Mouse (Mus musculus) gonadal fat pad, adult 2 months (tissue): ENCODE data around the gene Srgn. TPM values are rescaled to one million over a fixed set of nuclear protein-coding genes. Genes with fewer than 3 reads are reported as not detected.

Source experiments
- DNase-seq: peaks from one replicate; pipeline ENCODE4 v3.0.0-alpha.2; 2012; ENCODE audit warnings: low read depth
- polyA plus RNA-seq: library from polyadenylated mRNA; depleted of rRNA; stranded (reverse); fragments of >200 nt; gene quantifications from 2 replicates; pipeline ENCODE4 v1.2.3, GENCODE M21; 2012; rRNA removed

The Srgn gene
- 54.0 and 55.6 TPM in 2 replicates for polyA plus RNA-seq

DNA sequence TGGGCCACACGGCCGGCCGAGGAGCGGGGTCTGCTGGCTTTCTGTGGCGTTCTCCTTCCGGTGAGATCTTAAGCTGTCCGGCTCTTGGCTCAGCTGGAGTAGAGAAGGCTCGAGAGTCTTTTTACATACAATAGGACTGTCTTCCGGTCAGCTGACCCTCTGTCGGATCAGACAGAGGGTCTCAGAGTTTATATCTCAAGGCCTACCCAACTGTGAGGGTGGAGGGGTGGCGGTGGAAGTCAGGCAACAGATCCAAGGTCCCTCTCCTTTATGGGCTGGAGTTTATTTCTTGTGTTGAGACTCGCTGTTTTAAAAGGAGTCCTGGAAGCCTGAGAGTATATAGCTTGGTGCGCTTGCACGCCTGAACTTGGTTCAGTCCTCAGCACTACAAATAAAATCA is at the start of gene Srgn:
TSS of gene Srgn (minus strand) at position 101 of the 400 bp plus-strand sequence.
- DNase-seq = no peak

- no peak for DNase-seq
Observed at GRCm38 (mm10) chr10:62575001-62575400, 47.8 kb upstream of the Srgn start.

- no peak for DNase-seq
Observed at GRCm38 (mm10) chr10:62570126-62570871, 43.0 kb upstream of the Srgn start.

GRCm38 (mm10) chr10:62568861-62569260 is 41.6 kb upstream of the Srgn start:
- DNase-seq = no peak

- DNase-seq = no peak
Observed at GRCm38 (mm10) chr10:62557736-62558135, 30.5 kb upstream of the Srgn start.

DNA sequence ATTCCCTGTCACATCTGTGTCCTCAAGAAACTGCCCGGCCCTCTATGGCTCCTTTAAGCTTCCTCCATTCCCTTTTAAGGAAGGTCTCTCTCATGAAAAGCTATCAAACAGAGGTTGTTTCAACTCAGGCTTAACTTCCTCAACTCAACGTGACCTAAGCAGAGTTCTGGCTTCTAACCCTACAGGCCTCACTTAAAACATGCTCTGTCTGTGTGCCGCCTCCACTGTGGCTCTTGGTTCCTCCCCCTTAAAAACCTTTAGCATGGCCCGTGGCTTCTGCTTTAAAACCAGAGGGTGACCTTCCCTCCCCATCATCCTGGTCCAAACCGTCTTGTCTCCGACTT is 29.3 kb upstream of the Srgn start:
- DNase-seq = no peak

- DNase-seq = no peak
Observed at GRCm38 (mm10) chr10:62555705-62556557, 28.7 kb upstream of the Srgn start.

DNA sequence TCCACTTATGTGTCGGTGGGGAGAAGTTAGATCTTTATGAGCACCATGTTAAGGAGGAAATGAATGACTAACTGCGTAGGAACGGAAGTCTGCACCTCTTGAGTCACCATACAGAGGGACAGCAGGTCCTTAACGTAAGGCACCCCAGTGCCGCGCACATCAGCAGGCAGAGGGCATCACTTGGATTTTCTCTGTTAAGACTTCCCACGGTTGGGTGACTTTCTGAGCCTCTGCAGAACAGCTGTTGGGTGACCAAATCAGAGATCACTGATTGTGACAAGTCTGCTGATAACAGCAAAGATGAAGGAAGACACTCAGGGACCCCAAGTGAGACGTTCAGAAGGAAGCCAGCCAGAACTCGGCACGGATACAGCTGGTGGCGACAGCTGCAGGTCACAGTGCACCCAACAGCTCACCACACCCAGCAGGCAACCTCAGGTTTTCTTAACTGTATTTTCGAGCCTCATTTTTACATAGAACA is 26.4 kb upstream of the Srgn start:
- DNase-seq = no peak

DNA sequence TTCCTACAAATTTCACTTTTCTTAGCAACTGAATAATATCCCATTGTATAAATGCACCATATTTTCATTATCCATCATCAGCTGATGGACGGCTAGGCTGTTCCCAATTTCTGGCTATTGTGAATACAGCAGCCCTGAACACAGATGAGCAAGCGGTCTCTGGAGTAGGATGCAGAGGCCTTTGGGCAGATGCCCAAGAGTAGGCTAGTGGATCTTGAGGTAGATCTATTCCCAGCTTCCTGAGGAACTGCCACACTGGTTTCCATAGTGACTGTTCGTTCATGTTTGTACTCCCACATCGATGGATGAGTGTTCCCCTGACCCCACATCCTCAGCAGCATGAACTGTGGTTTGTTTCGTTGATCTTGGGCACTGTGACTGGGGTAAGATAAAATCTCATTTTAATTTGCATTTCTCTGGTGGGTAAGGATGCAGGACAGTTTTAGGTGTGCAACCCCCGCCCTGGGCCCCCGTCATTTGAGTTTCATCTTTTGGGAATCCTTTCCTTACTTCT is 23.6 kb upstream of the Srgn start:
- no peak for DNase-seq

DNA sequence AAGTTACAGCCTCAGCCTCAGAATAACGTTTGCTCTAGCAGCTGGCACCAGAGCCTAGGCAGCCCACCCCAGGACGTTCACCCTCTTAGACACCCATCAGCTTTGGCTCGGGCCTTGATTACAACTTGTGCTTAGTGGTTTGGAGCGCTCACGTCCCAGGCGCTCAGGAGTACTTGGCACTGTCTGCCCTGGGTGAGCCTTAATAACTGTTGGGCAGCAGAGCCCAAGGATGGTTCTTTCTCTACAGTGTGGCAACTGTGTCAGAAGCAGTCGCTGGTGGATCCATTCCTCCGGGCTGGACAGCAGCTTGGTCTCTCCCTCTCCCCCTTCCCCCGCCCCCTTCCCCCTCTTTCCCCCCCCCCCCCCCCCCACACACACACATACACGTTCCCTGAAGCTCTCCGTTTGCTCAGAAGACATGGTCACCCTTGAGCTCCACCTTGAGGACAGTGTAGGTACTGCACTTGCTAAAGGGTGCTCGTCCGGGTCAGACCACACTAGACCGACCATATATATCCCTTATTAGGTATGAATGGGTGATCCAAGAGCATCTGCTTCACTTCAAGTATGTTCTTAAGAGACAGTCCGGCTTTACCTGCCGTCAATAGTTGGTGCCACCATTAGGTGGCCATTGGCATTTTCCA is 22.4 kb upstream of the Srgn start:
- no peak for DNase-seq

GRCm38 (mm10) chr10:62546441-62546840 is 19.2 kb upstream of the Srgn start:
- DNase-seq = no peak

GRCm38 (mm10) chr10:62545759-62546158 is 18.5 kb upstream of the Srgn start:
- no peak for DNase-seq

GRCm38 (mm10) chr10:62544316-62544715 is 17.1 kb upstream of the Srgn start:
- no peak for DNase-seq

DNA sequence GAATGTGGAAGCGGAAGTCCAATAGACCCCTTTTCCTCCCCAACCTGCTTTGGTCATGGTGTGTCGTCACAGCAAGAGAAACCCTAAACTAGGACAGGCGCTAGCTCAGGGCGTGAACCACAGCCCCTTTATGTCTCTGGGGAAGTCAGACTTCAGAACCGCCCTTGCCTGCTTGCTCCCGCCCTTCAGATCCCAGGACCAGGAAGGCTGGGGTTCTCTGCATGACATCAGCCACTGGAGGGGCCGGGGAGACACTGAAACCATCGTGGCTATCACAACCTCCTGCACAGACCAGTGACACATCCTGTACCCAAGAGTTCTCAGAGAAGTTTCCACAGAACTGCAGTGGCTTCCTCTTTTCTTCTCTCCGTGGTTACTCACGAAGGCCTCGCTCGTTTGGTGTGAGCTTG is 16.2 kb upstream of the Srgn start:
- DNase-seq = no peak

- no peak for DNase-seq
Observed at GRCm38 (mm10) chr10:62542928-62543327, 15.7 kb upstream of the Srgn start.

GRCm38 (mm10) chr10:62542507-62542906 is 15.3 kb upstream of the Srgn start:
- no peak for DNase-seq

DNA sequence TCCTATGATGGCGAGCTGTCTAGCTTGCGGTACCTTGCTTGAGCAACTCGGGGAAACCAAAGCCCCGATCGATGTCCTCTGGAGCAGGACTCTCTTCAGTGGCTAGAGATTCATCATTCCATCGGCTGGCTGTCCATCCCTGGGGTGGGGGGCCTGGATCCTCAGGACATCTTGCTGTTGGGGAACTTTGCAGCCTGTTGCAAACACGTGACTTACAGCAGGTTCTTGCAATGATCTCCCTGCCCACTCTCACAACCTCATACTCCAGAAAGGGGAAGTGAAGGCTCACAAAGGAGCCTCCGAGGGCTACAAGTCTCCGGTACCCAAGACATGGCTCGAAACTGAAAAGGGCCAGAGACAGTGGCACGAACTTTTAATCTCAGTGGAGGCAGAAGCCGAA is 14.2 kb upstream of the Srgn start:
- DNase-seq = no peak

DNA sequence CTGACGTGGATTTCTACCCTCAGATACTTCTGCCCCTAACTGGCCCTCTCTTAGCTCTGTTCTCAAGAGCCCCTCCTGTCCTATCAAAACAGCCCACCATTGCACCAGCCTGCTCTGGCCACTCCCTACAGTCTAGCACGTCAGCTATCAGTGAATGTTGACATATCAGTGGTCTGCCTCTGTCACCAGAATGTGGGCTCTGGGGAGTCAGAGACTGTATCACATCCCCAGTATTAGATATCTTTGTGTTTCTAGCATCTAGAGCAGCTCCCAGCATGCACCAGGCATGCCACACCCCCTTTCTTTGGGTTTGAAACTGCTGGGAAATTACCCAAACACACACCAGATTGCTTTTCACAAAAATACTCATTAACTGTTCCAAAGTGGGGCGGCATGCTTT is 13.5 kb upstream of the Srgn start:
- DNase-seq = no peak

GRCm38 (mm10) chr10:62534509-62534908 is 7.3 kb upstream of the Srgn start:
- no peak for DNase-seq

DNA sequence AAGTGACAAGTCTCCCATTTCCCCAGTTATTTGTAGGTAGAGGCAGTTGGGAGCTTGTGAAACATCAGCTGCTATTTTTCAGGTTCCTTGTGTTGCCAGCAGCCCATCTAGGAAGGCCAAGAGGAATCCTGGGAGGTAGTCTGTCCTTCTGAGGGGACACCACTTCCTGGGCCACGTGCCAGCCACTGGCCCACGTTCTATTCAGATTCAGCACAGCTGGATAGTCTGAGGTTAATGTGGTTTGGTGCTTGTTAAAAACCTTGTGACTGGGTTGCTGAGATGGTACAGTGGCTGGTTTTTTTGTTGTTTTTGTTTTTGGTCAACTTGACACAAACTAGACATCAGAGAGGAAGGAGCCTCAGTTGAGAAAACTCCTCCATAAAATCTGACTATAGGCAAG is 5.6 kb upstream of the Srgn start:
- no peak for DNase-seq

GRCm38 (mm10) chr10:62530183-62530582 is 2.9 kb upstream of the Srgn start:
- DNase-seq = no peak

DNA sequence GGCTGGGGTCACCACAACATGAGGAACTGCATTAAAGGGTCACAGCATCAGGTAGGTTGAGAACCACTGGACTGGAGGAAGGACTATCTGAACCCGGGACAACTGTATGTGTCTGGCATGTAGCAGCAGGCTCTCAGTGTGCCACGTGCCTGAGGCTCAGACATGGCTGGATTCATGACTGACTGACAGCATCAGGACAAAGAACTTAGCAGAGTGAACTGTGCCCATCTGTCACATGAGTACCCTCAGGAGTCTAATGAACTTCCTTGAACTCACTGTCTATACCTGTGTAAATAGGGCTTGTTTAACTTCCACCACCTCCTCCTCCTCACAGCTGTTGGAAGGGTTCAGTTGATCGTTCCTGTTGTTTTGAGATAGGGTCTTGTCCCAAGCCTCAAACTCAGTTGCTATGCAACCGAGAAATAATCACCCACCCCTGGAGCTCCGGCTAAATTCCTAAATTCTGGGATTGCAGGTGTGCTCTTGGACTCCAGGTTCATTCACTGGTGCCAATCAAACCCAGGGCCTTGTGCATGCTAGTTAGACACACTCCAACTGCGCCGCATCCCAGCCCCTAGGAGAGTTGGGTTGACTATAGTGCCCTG is 4.8 kb downstream of the Srgn start:
- no peak for DNase-seq
